Mouse (Mus musculus) E14TG2a.4 (cell line): ENCODE results near the gene Rgs12.

Experiments used
- H3K27me3 ChIP-seq: 2 replicates; pipeline ENCODE4 v1.6.1; 2014; ENCODE audit warnings: low read length, control low read depth; ENCODE audit not compliant: insufficient read depth
- H3K36me3 ChIP-seq: 2 replicates; pipeline ENCODE4 v1.6.1; 2014; ENCODE audit warnings: low read length, control low read depth; ENCODE audit not compliant: insufficient read depth
- H3K4me1 ChIP-seq: replicated peaks from 2 replicates; pipeline ENCODE4 v1.6.1; 2014; ENCODE audit warnings: low read depth, low read length, control low read depth
- H3K4me3 ChIP-seq: replicated peaks from 2 replicates; pipeline ENCODE4 v1.5.1; 2014; ENCODE audit warnings: mild to moderate bottlenecking, low read length
- H3K9me3 ChIP-seq: 2 replicates; pipeline ENCODE4 v1.6.1; 2014; ENCODE audit warnings: low read length, control low read depth
- CTCF ChIP-seq: conservative IDR thresholded peaks from 2 replicates; pipeline ENCODE4 v1.5.1; 2014; ENCODE audit warnings: low read length
- NANOG ChIP-seq: IDR thresholded peaks from 2 replicates; pipeline ENCODE4 v1.6.1; 2014; ENCODE audit warnings: borderline replicate concordance, low read length, mixed read lengths
- POU5F1 ChIP-seq: IDR thresholded peaks from 2 replicates; pipeline ENCODE4 v1.6.1; 2014; ENCODE audit warnings: low read length, borderline replicate concordance

The Rgs12 gene

DNA sequence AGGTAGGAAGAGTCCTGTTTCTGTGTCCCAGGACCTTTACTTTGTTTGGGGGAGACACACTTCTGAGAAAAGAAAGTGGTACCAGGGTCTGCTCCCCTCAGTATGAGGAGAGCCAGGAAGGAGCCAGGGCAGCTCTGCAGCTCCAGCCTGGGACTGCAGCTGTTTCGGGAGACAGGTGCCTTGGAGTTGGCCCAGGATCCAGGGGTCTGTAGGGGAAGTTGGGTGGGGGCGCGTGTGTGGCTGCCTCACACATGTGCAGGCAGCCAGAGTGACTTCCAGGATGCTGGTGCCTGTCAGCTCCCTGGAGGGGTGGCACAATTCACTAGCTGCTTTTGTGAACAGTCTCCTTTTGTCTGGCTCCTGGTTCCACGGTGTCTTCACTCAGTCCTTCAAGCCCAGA is 108.3 kb downstream of the Rgs12 start:
- Histone ChIP-seq H3K4me3 (peak overlapping the region; percentile 79), H3K27me3 (peaks cover 76% of the 10 kb centered on the region), H3K9me3 (no peaks in the 10 kb centered on the region), H3K36me3 (no peaks in the 10 kb centered on the region), H3K4me1 (peaks cover 10% of the 10 kb centered on the region)
- TF ChIP-seq NANOG = no peak
- no peak for TF ChIP-seq CTCF
- no peak for TF ChIP-seq POU5F1

- Histone ChIP-seq H3K36me3 (no peaks in the 10 kb centered on the region), H3K9me3 (no peaks in the 10 kb centered on the region), H3K4me3 (no peak overlapping the region), H3K4me1 (peaks cover 10% of the 10 kb centered on the region), H3K27me3 (peaks cover 76% of the 10 kb centered on the region)
- TF ChIP-seq POU5F1 (no peak), CTCF (no peak), NANOG (no peak)
Observed at GRCm38 (mm10) chr5:35058216-35058615, 109.0 kb downstream of the Rgs12 start.

- no peaks in the 10 kb centered on the region for H3K36me3 ChIP-seq
- H3K9me3 ChIP-seq = no peaks in the 10 kb centered on the region
- H3K27me3 ChIP-seq = peaks cover 72% of the 10 kb centered on the region
- H3K4me1 ChIP-seq = peaks cover 10% of the 10 kb centered on the region
- no peak for TF ChIP-seq NANOG
- TF ChIP-seq CTCF = no peak
- TF ChIP-seq POU5F1 = no peak
- H3K4me3 ChIP-seq = no peak overlapping the region
Observed at GRCm38 (mm10) chr5:35060098-35060497, 110.9 kb downstream of the Rgs12 start.

DNA sequence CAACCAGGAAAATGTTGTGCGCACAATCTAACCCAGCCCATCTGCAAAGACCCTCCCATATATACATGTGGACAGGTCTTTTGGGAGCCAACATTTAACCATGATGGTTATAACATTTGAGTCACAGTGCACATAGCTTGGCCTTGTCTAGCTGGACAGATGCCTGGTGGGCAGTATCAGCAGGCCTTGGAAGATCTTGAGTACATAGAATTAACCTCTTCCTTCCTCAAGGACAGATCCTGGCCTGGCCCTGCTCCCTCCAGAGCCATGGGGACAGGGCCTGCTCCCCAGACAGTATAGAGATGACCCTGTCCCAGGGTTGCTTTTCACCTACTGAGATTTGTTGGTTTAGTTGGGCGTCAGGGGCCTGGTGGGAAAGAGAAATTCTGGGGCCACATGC is 120.6 kb downstream of the Rgs12 start:
- H3K4me3 ChIP-seq = no peak overlapping the region
- no peaks in the 10 kb centered on the region for H3K9me3 ChIP-seq
- peaks cover 17% of the 10 kb centered on the region for H3K27me3 ChIP-seq
- no peaks in the 10 kb centered on the region for H3K4me1 ChIP-seq
- H3K36me3 ChIP-seq = no peaks in the 10 kb centered on the region
- TF ChIP-seq POU5F1 = no peak

DNA sequence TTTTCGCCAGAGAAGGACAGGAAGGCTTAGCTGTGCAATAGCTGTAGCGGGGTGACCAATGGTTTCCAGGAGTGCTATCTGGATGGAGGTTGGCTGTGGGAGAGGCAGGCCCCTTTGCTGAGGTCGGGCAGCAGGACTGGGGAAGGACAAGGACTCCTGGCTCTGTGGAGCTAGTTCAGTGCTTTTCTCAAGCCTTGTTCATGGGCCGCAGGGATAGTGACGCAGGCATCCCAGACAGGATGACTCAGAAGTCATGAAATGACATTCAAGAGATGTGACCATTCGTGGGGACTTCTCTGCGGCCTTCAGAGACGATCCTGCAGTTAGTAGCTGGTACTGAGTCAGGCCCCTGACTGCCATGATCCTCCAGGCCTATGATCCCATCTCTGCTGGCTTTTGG is 121.1 kb downstream of the Rgs12 start:
- TF ChIP-seq POU5F1 = no peak
- TF ChIP-seq CTCF = no peak
- no peak for TF ChIP-seq NANOG
- Histone ChIP-seq H3K9me3 (no peaks in the 10 kb centered on the region), H3K36me3 (no peaks in the 10 kb centered on the region), H3K27me3 (peaks cover 17% of the 10 kb centered on the region), H3K4me3 (no peak overlapping the region), H3K4me1 (no peaks in the 10 kb centered on the region)

GRCm38 (mm10) chr5:35070953-35071352 is 121.7 kb downstream of the Rgs12 start:
- Histone ChIP-seq H3K9me3 (no peaks in the 10 kb centered on the region), H3K4me3 (no peak overlapping the region), H3K4me1 (no peaks in the 10 kb centered on the region), H3K36me3 (no peaks in the 10 kb centered on the region), H3K27me3 (peaks cover 21% of the 10 kb centered on the region)
- TF ChIP-seq CTCF = no peak
- no peak for TF ChIP-seq POU5F1
- TF ChIP-seq NANOG = no peak

GRCm38 (mm10) chr5:35071855-35072254 is 122.6 kb downstream of the Rgs12 start:
- Histone ChIP-seq H3K4me1 (no peaks in the 10 kb centered on the region), H3K36me3 (no peaks in the 10 kb centered on the region), H3K9me3 (no peaks in the 10 kb centered on the region), H3K27me3 (peaks cover 22% of the 10 kb centered on the region), H3K4me3 (no peak overlapping the region)
- TF ChIP-seq CTCF (no peak), NANOG (no peak), POU5F1 (no peak)

DNA sequence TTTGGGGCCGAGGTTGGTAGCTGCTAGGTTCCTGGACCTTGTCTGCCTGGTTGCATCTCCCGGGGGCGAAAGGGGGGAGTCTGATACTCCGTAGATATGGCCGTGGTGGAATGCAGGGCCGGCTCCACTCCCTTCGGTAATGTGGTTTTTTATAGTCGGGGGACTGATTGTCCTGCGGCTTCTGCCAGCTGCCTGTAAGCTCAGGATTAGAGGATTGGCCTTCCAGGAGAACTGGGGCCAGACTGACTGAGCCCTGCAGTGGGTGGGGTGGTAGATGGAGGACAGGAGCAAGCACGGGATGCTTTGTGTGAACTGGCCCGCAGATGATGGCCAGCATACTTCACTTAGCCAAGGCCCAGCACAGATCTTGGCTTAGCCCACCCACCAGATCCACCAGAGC is 124.0 kb downstream of the Rgs12 start:
- H3K4me3 ChIP-seq = no peak overlapping the region
- H3K9me3 ChIP-seq = no peaks in the 10 kb centered on the region
- peaks cover 33% of the 10 kb centered on the region for H3K27me3 ChIP-seq
- no peaks in the 10 kb centered on the region for H3K4me1 ChIP-seq
- TF ChIP-seq CTCF = no peak
- no peaks in the 10 kb centered on the region for H3K36me3 ChIP-seq

DNA sequence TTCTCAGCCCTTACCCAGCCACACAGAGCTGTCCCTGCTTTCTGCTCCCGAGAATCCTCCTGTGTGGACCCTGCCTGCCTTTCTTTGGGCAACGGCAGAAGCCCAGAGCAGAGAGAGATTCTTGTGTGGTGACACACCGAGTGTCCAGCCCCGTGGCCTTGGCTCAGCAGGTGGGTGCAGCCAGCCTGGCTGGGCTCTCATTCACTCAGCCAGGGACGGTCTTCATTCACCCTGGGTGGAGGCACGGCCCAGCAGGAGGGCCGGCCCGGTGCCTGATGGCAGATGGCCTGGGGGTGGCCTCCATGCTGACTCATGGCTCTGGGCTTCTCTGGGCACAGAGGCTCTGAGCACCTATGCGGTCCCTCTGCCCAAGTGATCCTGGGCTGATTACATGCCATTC is 124.7 kb downstream of the Rgs12 start:
- peaks cover 39% of the 10 kb centered on the region for H3K27me3 ChIP-seq
- peaks cover 2% of the 10 kb centered on the region; the same call in 1 of the 2 replicates for H3K4me1 ChIP-seq
- H3K36me3 ChIP-seq = no peaks in the 10 kb centered on the region
- H3K9me3 ChIP-seq = no peaks in the 10 kb centered on the region
- no peak for TF ChIP-seq POU5F1
- no peak for TF ChIP-seq CTCF
- TF ChIP-seq NANOG = no peak
- H3K4me3 ChIP-seq = no peak overlapping the region
